Mouse (Mus musculus) telencephalon, adult 2 months (tissue): Measurements from ENCODE around the gene Scyl2.
A peak's percentile ranks its signal among the peaks of the same experiment; 100 is the strongest.
"Not testable (repeated sequence)": the region's sequence is repeated elsewhere in the genome, so short reads cannot be mapped to it uniquely, and the experiment has no call there.

Experiments
- DNase-seq: peaks from one replicate; pipeline ENCODE4 v3.0.0-alpha.2; 2011; ENCODE audit warnings: low read depth, low spot score

The Scyl2 gene

DNA sequence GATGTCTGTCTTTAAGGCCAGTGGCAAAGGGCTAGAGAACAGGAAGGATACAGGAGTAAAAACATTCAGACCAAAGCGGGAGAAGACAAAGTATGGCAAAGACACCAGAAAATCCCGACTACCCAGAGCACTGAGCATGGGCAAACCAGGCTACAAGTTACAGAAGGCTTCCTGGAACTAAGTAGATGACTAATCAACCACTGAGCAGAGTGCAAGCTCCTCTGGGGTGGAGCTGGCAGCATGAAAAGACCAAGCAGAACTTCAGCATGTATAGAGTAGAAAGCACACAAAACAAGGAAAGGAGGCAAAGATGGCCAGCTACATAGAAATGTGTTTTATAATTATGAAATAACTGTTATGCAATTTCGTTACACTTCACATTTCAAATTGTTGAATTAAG is 5.6 kb downstream of the Scyl2 start:
- DNase-seq, result no peak

DNA sequence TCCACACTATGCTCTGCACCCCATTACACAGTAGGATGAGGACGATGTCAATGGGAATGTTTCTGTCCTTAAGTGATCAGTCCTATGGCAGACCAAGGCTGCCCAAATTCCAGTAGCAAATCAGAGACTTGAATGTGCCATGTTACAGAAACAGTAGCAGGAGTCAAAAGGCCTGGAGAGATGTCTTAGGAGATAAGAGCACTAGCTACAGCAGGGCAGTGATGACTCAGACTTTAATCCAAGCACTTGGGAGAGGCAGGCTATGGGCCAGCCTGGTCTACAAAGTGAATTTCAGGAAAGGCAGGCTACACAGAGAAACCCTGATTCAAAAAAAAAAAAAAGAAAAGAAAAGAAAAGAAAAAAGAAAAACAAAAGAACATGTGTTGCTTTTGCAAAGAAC is 6.6 kb downstream of the Scyl2 start:
- no peak for DNase-seq

DNA sequence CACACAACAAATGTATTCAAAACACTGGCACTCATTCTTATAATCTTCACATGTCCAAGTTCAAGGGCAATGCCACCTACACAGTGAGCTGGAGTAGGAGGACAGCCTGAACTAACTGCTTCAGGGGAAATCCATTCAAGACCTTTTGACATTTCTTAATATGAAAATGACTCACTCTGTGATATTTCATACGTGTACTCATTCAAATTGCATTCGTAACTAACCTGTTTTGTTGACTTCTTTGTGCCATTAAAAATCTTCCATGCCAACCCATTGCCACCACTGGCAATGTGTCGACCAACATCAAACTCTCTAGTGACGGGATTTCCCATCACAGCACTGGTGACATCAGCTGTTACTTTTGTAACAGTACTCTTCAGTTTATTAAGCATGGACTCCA is 8.0 kb downstream of the Scyl2 start:
- no peak for DNase-seq

DNA sequence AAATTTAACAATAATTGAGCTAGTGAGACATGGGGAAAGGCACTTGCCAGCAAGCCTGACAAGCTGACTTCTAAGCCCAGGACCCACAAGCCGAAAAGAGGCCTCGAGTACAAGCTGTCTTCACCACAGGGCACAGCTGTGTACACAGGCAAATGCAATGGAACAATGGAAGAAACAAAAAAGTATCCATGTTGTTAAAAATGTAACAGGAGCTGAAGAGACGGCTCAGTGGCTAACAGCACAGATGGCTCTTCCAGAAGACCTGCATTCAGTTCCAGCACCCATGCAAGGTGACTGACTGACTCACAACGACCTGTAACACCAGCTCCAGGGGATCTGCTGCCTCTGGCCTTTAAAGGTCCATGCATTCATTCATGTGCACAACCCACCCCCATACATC is 9.5 kb downstream of the Scyl2 start:
- DNase-seq, result no peak

DNA sequence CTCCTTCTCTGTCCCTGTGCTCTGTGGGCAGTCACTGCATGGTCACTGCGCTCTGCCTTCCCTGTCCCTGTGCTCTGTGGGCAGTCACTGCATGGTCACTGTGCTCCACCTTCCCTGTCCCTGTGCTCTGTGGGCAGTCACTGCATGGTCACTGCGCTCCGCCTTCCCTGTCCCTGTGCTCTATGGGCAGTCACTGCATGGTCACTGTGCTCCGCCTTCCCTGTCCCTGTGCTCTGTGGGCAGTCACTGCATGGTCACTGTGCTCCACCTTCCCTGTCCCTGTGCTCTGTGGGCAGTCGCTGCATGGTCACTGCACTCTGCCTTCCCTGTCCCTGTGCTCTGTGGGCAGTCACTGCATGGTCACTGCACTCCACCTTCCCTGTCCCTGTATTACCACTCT is 15.7 kb downstream of the Scyl2 start:
- DNase-seq, result not testable (repeated sequence)

DNA sequence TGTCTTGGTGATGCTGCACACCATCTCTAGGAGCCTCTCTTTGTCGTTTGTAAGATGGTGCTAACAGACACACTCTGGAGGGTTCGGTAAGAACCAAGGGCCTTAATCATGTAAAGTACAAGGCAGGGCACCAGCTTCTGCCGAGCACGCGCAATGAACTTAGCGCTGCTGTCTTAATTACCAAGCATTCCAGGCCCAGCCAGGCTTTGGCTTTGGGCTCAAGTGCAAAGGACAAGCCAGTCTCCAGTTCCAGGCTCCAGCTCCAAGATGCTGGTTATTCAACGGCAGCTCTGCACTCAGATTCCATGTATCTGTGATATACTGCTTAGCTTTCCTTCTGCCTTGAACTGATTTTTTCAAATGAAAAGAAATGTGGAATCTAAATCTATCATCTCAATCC is 18.5 kb downstream of the Scyl2 start:
- no peak for DNase-seq

DNA sequence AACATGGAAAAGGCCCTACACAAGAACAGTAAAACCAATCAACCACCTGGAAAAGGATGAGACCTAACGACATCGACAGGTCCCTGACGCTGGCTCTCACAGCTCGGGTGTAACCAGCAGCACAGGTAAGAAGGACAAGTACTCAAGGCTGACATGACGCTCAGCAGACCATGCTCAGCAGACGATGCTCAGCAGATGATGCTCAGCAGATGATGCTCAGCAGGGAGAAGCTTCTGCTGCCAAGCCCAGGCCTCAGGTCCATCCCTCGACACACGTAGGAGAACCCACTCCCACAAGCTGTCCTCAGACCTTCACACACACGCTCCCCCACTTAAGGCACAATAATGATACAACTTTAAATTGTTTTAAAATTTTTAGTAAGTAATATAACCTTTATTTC is 20.4 kb downstream of the Scyl2 start:
- DNase-seq, result no peak

DNA sequence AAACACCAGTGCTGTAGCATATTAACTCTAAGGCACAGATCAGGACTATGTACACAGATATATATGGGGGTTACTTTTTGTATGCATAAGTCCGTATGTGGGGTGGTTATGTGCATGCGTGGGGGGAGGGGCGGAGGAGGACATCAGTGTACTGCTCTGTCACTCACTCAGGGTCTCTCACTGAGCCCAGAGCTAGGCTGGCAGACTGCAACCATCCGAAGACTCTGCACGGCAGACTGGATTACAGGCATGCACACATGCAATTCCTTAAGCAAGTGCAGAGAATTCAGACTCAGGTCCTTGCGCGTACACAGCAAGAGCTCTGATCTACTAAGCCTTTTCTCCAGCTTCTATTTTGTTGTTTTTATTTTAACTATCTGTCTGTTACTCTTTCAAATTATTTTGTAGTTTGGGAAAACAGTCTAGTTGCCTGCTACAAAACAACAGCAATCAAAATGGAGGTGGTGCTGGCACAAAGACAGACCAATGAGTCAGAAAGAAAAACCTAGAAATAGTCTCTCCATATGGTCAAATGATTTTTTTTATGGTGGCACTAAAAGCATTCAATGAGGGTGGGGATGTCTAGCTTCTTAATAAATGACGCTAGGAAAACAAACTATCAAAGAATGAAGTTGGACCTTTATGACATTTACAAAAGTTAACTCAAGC is 21.0 kb downstream of the Scyl2 start:
- DNase-seq, result no peak

DNA sequence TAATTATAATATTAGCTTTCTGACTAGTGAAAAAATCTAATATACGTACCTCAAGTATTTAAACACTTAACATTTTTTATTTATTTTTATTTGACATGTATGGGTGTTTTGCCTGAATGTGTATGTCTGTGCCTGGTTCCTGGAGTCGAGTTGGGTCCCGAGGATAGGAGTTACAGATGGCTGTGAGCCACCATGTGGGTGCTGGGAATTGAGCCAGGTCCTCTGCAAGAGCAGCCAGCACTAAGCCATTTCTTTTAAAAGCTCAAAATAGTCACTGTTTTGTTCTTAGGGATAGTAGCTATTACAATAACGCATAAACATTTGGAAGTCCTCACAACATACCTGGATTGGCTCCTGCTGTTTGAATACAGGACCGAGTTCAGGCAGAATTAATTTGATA is 29.7 kb downstream of the Scyl2 start:
- DNase-seq, result no peak

DNA sequence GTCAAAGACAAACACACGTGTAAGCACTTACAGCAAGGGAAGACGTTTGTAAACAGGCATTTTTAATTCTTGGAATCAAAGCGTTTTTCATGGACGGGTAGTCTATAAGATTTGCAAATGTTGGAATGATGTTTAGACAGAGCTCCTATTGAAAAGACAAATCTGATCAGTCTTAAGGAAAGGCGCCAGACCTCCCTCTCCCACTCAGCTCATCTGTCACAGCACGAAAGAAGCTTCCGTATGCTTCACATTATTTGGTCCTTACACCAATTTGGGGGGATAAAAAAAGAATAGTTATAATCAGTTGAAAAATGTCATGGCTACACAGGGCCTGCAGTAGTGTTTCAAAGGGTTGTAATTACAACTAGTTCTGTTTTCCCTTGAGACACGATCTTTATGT is 33.2 kb downstream of the Scyl2 start:
- DNase-seq, result peak; percentile 31

DNA sequence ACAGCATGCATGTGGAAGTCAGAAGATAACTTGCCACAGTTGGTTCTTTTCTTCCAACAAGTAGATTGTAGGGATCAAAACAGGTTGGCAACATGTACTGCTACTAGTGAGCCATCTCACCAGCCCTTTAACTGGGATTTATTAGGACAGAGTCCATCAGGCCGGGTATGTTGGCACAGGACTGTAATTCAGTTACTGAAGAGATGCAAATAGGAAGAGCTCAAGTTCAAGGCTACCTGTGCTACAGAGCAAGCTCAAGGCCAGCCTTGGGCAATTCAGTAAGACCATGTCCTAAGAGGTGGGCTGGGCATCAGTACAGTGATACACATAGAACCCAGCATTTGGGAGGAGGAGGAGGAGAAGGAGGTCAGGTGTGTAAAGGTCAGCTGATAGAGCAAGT is 34.4 kb downstream of the Scyl2 start:
- DNase-seq, result no peak

DNA sequence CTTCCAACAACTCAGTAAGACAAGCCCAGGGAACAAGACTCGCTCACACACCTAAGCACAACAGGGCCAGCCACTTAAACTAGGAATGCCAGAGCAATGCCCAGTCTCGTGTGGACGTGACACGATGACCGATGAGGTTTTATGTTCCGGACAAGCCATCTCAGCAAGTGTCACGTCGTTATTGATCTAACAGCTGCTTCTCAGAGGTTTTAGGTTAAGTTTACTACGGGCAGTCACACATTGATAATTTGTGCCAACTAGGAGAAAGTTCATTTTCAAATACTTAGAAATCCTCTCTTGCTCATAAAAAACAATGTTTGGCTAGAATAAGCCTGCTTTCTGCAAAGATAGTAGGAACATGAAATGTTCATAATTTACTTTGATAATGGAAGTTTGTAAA is 39.2 kb downstream of the Scyl2 start:
- DNase-seq, result no peak

DNA sequence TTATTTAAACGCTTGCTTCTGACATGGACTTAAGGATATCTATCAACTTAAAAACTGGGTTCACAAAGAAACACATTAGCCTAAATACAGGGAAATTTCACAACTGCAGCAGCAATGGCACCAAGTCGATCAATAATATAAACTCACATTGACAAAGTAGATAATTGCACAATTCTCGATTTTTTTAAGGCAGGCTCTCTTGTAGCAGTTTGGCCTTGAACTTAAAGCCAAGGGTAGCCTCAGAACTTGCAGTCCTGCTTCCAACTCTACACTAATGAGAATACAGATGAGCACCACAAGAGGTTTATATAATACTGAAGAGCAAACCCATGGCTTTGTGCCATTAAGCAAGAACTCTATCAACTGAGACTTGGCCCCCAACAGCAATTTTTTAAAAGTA is 49.1 kb downstream of the Scyl2 start:
- DNase-seq, result no peak

DNA sequence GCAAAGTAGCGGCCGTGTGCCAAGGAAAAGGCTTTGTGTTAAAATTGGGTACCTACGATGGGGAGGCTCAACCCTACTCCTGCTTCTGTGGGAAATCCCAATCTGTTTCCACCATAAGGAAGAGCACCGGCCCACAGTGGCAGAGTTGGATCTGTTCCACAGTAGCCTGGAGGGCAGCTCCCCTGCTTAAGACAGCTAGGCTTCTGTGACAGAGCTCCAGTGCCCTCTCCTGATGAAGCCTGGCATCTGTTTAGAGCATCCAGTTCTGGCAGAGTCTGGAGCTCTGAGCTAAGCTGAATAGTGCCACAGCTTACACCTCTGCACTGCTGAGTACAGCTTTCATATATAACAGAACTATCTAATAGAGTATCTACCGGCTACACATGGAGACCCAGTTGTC is 51.1 kb downstream of the Scyl2 start:
- peak; percentile 42 for DNase-seq

DNA sequence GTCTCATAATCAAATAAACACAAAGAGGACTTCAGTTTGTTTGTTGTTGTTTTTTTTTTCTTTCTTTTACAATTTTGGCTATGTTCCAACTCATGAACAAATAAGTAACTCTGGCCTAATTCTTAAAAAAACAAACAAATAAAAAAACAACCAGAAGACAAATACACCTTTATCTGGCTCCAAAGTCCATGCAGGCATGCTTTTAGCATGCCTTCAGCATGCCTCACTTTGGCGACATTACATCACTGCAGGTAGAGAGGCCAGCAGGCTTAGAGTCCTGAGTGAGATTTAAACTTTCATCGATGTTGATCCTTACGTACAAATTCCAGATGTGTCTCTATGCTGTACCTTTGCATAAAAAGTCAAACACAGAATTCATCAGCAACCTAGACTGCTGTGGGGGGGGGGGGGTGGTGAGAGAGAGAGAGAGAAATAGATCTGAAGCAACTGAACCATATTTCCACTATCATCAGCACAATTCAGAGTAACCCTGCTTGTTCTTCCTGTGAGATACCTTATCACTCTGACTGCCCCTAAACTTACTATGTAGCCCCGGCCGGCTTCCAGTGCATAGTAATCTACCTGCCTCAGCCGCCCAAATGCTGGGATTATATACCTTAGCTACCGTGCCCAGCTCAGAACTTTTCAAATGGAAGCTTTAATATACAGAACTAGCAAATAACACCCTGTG is 52.2 kb downstream of the Scyl2 start:
- no peak for DNase-seq

DNA sequence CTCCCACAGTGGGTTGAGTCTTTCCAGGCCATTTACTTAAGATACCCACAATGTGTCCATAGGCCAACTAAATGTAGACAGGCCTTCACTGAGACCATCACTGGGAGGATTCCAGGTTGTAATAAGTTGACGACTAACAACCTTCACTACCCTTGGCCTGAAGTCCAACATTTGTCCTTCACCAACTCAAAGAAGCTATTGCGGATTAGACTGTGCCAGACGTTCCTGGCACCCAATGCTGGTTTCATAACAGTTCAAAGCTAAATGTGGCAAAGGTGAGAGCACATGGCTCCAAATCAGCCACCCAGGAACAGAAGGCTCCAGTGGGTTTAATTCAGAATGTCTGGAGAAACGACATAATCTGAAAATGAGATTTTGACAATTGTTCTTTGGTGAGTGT is 53.0 kb downstream of the Scyl2 start:
- no peak for DNase-seq

DNA sequence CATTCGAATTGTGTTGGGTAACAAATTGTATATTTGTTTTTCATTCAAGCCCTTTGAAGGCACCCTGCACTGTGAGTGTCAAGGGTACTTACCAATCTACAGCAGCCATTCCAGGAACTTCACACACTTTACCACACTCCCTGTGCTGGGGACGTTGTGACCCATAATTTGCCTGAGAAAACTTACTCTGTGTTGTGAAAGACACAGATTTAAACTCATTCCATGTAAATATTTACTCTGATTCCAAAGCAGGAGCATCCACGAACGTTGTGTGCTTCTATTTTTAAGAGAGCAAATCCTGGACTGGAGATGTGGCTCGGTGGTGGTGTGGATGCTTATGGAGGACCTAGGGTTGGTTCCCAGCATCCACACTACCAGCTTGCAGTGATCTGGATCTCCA is 54.3 kb downstream of the Scyl2 start:
- no peak for DNase-seq

DNA sequence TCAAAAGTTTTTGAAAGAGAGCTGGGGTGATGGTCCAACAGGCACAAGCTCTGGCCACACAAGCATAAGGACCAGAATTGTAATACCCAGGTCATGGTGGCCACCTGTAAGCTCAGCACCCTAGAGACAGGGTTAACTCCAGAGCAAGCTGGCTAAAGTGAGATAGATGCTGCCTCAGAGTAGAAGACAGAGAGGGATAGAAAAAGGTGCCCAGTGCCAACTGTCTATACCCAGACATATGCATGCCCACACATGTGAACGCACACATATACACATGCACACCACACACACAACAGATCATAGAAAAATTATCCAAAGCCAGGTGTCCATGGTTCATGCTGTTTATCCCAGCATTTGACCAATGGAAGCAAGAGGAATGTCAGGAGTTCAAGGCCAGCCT is 55.5 kb downstream of the Scyl2 start:
- no peak for DNase-seq

DNA sequence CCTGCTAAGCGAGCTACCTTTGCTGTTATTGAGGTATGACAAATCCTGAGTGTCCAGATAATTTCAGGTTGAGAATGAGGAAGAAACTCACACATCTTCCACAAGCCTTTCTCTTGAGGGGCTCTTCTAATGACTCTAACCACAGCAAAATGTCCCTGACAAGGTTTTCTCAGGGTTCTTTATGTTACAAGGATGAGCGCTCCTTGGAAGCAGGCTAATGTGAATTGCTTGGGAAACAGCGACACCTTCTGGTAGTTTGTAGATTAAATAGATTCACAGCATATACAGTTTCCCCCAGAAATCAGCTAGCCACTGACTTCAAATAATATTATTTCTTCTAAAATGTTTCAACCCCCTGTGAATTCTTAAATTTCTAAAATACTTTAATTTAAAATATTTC is 56.0 kb downstream of the Scyl2 start:
- peak; percentile 44 for DNase-seq

DNA sequence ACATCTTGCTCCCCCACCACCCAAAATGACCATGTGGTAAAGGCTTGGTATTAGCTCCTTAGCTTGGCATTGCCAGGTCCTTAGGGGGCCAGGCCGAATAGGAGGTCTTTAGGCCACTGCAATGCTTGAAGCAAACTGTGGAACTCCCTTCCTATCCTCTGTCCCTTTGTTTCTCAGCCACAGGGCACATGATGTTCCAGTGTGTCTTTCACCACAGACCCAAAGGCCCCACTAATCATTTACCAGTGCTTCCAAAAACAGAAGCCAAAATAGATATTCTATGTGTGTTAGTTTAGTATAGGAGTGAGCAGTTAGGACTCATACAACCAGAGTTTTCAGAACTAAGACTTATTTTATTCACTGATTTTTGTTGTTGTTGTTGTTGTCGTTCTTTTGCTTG is 59.4 kb downstream of the Scyl2 start:
- DNase-seq, result no peak

DNA sequence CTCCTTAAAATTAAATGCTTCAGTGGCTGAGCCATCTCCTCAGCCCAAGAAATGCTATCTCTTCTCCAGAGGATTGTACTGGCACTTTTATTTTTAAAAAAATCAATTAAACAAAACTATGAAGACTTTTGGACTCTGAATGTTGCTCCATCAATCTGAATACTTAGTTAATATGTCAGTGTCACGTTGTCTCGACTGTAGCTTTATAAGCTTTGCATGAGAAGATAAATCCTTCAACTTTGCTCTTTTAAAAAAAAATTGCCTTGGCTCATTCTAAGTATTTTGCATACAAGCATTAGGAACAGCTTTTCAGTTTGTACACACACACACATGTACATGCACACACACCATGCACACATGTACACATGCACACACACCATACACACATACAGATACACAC is 61.9 kb downstream of the Scyl2 start:
- no peak for DNase-seq

DNA sequence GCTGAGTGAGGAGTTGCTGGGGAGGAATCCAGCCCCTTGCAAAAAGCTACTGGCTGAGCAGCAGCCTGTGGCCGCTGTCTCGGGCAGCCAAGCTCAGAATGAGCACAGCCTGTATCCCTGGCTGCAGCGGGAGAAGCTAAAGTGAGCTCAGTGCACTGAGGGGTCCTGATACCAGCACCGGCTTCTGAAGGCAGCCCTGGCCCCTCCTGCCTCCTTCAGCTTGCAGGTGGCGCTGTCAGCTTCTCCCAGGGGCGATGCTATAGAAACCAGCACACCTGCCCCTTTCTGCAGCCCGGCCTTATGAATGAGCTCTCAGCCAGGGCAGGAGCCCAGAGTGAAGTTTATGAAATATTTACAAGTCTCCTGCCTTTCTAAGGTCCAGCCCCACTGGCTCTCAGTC is 65.0 kb downstream of the Scyl2 start, which contains the start of gene Slc17a8:
TSS of gene Slc17a8 (minus strand) at position 125 of the 400 bp plus-strand sequence.
- DNase-seq, result no peak

DNA sequence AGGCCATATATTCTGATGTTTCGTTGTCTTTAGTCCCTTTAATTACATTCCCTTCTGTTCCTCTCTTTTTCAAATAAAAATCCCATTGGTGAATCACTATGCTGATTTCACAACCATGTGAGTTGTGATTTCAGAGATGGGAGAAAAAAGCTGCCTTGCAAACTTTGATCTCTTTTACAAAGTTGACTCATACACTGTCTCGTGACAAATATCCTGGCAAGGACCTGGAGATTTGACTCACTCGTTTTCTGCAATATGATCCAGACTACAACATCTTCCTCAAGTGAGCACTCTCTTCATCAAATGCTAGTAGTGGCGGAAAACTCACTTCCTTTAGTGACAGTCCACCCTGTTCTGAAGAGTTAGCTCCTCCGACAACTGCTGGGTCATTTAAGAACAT is 86.8 kb downstream of the Scyl2 start:
- peak; percentile 8 for DNase-seq

DNA sequence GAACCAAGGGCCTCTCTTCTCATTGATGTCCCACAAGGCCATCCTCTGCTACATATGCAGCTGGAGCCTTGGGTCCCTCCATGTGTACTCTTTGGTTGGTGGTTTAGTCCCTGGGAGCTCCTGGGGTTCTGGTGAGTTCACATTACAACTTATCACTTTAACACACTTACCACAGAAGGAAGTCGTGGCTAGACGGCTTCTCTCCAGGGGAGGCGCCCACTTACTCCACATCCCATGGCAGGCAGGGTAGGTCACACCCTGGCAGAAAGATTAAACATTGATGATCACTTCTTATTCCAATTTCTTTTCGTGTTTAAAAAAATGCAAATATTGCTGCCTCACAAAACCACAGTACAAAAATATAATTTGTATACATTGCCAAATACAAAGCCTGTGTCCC is 88.8 kb downstream of the Scyl2 start:
- no peak for DNase-seq
